Mouse (Mus musculus): ENCODE results near the gene Gnas. TPM values are rescaled to one million over a fixed set of nuclear protein-coding genes. Genes with fewer than 3 reads are reported as not detected.
"Not testable (repeated sequence)": the region's sequence is repeated elsewhere in the genome, so short reads cannot be mapped to it uniquely, and the experiment has no call there.

Gene Gnas
- polyA plus RNA-seq, 1 experiment = 2,178 TPM

DNA sequence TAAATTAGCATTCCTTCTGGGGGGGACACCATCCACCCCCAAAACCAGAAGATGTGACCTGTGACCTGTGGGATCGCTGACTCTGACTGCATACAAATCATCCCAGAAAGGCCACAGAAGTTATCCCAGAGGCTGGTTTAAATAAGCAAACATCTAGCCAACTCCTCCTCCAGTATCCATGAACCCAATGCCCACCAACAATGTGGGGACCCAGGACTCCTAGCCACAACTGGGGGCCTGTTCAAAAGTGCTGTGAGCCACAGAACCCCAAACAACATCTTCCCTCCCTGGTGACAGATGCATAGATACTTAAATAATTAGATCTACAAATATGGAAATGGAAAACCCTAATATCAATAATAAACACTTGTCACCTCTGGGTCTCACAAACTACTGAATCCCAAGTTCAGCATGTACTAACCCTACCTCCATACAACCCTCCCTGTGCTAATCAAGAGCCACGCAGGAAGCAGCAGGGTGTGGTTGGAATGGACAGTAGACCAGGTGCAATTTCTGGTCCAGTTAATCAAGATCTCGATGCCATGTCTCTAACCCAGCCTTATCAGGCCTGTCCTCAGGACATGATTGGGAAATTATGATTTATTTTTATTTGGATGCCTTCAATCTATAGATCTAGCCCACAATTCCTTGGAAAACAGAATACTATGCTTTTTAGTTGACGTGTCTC lies 56.9 kb downstream of the Gnas start:
- TF ChIP-seq CTCF (IDR thresholded peaks at IDR 0.05; ENCODE audit: borderline replicate concordance, extremely low read depth, insufficient read depth, insufficient read length) = no peak
- TF ChIP-seq POLR2A (IDR thresholded peaks at IDR 0.05; ENCODE audit: borderline replicate concordance, extremely low read depth, insufficient read depth, insufficient read length, poor library complexity, severe bottlenecking) = no peak
- no peak for DNase-seq (ENCODE audit: low read depth)

DNA sequence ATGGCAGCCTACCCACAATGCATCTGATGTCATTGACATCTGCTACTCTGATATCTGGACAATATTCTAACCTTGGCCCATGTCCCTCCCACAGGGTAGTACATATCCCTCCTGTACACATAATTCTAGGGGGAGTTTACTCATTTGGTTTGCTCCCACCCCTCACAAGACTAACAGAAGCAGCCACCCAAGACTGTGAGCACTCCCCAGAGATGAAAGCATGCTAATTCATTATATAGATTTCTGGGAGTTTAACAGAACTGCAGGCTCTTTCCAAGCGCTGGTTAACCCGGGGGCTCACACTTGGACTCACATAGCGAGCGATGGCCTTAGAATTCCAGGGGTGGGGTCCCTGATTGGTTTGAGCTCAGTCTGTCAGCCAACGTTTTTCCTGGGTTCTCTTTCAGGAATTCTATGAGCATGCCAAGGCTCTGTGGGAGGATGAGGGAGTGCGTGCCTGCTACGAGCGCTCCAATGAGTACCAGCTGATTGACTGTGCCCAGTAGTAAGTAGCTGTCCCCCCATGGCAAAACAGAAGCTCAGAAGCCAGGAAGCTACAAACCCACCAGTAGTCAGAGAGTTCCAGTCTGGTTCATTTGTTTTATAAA lies 58.8 kb downstream of the Gnas start:
- peak; percentile 53 for DNase-seq (ENCODE audit: low read depth)
- TF ChIP-seq CTCF (IDR thresholded peaks at IDR 0.05; ENCODE audit: borderline replicate concordance, extremely low read depth, insufficient read depth, insufficient read length) = no peak
- no peak for TF ChIP-seq POLR2A (IDR thresholded peaks at IDR 0.05; ENCODE audit: borderline replicate concordance, extremely low read depth, insufficient read depth, insufficient read length, poor library complexity, severe bottlenecking)

- no peak for DNase-seq (ENCODE audit: low read depth)
- TF ChIP-seq CTCF (IDR thresholded peaks at IDR 0.05; ENCODE audit: borderline replicate concordance, extremely low read depth, insufficient read depth, insufficient read length) (no peak), POLR2A (IDR thresholded peaks at IDR 0.05; ENCODE audit: borderline replicate concordance, extremely low read depth, insufficient read depth, insufficient read length, poor library complexity, severe bottlenecking) (no peak)
Measured at GRCm38 (mm10) chr2:174343566-174343965, 59.4 kb downstream of the Gnas start.

DNA sequence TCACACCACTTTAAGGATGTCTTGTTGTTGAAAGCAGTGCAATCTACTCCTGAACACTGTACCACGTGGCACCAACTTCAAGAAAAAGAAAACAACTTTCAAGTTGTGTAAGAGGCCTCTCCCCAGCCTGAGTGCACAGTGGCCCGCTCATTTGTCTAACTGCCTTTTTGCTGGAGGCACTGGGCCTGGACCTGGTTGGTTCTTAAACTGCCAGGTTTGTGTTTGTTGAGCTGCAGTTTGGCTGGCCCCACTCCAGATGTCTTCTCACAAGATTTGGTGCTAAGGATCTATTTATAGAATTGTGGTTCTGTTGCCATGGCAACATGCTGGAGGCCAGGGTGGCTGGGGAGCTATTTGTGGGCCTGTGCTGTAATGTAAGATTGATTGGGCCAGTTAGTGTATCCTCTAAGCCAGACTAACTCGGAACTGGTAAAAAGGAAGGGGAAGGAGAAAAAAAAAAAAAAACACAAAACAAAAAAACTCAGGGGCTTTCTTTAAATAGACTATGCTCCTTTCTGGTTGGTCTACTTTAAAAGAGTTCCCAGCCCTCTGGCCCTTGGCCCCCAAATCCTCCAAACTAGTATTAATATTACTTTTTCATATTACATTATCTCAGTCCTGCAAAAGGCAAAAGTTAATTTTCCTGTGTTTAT lies 60.0 kb downstream of the Gnas start:
- peak; percentile 96 for DNase-seq (ENCODE audit: low read depth)
- TF ChIP-seq CTCF (IDR thresholded peaks at IDR 0.05; ENCODE audit: borderline replicate concordance, extremely low read depth, insufficient read depth, insufficient read length) = no peak
- TF ChIP-seq POLR2A (IDR thresholded peaks at IDR 0.05; ENCODE audit: borderline replicate concordance, extremely low read depth, insufficient read depth, insufficient read length, poor library complexity, severe bottlenecking) = no peak

- no peak for TF ChIP-seq CTCF (IDR thresholded peaks at IDR 0.05; ENCODE audit: borderline replicate concordance, extremely low read depth, insufficient read depth, insufficient read length)
- TF ChIP-seq POLR2A (IDR thresholded peaks at IDR 0.05; ENCODE audit: borderline replicate concordance, extremely low read depth, insufficient read depth, insufficient read length, poor library complexity, severe bottlenecking) = no peak
- DNase-seq (ENCODE audit: low read depth) = no peak
Measured at GRCm38 (mm10) chr2:174344996-174345395, 60.9 kb downstream of the Gnas start.

DNA sequence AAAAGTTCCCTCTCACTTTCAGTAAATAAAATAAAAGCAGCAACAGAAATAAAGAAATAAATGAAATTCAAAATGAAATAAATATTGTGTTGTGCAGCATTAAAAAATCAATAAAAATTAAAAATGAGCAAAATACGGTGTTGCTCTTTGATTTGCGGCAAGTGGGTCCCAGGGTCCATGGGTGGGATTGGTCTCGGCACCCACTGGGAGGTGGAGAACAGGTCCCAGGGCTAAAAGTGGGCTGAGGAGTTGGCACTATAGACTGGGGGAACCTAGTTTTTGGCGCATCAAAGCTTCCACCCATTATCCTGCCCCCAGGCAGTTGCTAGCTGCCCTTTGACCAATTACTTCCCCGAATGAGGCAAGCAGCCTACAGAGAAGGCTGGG lies 62.5 kb downstream of the Gnas start, which contains the start of gene Gm20721:
Gm20721 (minus strand) TSS at position 101 of the 387 bp plus-strand sequence.
- DNase-seq (ENCODE audit: low read depth) = no peak
- no peak for TF ChIP-seq CTCF (IDR thresholded peaks at IDR 0.05; ENCODE audit: borderline replicate concordance, extremely low read depth, insufficient read depth, insufficient read length)
- no peak for TF ChIP-seq POLR2A (IDR thresholded peaks at IDR 0.05; ENCODE audit: borderline replicate concordance, extremely low read depth, insufficient read depth, insufficient read length, poor library complexity, severe bottlenecking)

DNA sequence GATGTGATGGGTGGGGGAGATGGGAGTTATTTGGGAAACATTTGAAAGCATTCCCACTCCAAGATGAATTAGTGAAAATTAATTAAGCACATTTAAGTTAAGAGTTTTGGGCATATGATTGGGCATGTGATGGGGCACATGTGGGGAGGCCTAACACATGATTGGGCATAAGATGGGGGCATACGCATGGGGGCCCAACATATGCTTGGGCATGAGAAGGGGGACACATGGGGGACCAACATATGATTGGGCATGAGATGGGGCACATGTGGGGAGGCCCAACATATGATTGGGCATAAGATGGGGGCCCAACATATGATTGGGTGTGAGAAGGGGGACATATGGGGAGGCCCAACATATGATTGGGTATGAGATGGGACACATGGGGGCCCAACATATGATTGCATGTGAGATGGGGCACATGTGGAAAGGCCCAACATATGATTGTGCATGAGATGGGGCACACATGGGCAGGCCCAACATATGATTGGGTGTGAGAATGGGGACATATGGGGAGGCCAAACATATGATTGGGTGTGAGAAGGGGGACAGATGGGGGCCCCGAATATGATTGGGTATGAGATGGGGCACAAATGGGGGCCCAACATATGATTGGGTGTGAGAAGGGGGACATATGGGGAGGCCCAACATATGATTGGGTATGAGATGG lies 63.0 kb downstream of the Gnas start:
- not testable (repeated sequence) for DNase-seq (ENCODE audit: low read depth)

DNA sequence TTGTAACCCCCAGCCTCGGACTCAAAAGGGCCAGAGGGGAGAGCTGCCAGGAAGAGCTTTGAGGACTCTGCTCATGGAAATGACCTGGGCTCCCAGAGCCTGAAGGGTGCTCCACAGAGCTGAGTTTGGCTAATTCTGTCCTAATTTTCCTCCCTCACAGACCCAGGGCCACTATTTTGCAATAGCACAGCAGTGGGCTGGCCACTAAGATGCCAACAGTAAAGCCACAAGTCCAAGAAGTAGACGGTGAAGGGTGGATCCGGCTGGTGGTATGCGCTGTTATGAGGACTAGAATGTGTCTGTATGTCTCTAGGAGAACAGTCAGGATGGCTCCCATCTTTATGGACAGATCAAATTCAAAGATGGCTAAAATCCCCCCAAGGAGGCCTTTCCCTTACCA lies 74.4 kb downstream of the Gnas start:
- TF ChIP-seq CTCF (IDR thresholded peaks at IDR 0.05; ENCODE audit: borderline replicate concordance, extremely low read depth, insufficient read depth, insufficient read length) (no peak), POLR2A (IDR thresholded peaks at IDR 0.05; ENCODE audit: borderline replicate concordance, extremely low read depth, insufficient read depth, insufficient read length, poor library complexity, severe bottlenecking) (no peak)
- DNase-seq (ENCODE audit: low read depth) = no peak

DNA sequence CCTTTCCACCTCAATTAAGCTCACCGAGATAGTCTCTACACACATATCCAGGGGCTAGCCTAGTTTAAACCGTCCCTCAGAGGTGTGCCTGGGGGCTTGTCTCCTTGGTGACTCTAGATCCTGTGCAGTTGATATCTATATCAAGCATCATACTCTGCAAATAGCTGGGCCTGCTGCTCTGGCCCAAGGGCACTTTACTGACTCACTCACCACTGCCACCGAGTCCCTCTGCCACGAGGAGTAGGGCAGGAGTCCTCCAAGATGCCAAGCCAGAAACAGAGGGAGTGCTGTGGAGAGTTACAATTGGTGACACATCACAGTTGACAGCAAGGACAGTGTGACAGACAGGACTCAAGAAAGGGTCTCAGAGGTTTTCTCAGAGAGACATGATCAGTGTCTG lies 75.5 kb downstream of the Gnas start:
- no peak for DNase-seq (ENCODE audit: low read depth)

DNA sequence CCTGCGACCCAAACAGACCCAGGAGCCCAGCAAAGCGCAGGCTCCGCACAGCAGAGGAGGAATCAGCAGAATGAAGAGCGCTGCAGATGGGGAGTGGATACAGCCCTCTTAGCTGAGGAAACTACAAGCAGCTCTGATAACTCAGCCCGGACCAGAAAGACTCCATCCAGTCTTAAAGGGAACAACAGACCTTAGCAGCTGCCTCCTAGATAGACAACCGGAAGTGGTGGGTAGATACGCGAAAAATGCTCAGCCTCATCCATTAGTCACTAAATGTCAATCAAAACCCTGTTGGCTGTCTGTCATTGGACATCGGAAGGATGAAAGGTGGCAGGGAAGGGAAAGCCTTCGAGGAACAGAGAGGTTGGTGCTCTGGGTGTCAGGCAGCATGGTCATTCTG lies 82.5 kb downstream of the Gnas start:
- DNase-seq (ENCODE audit: low read depth) = no peak
- no peak for TF ChIP-seq CTCF (IDR thresholded peaks at IDR 0.05; ENCODE audit: borderline replicate concordance, extremely low read depth, insufficient read depth, insufficient read length)
- no peak for TF ChIP-seq POLR2A (IDR thresholded peaks at IDR 0.05; ENCODE audit: borderline replicate concordance, extremely low read depth, insufficient read depth, insufficient read length, poor library complexity, severe bottlenecking)

More for the DNA sequence above, 75.5 kb downstream of the Gnas start:
- no peak for TF ChIP-seq POLR2A (IDR thresholded peaks at IDR 0.05; ENCODE audit: borderline replicate concordance, extremely low read depth, insufficient read depth, insufficient read length, poor library complexity, severe bottlenecking)
- TF ChIP-seq CTCF (IDR thresholded peaks at IDR 0.05; ENCODE audit: borderline replicate concordance, extremely low read depth, insufficient read depth, insufficient read length) = no peak

GRCm38 (mm10) chr2:174381021-174381420 lies 96.9 kb downstream of the Gnas start:
- DNase-seq (ENCODE audit: low read depth) = no peak
- TF ChIP-seq POLR2A (IDR thresholded peaks at IDR 0.05; ENCODE audit: borderline replicate concordance, extremely low read depth, insufficient read depth, insufficient read length, poor library complexity, severe bottlenecking) (no peak), CTCF (IDR thresholded peaks at IDR 0.05; ENCODE audit: borderline replicate concordance, extremely low read depth, insufficient read depth, insufficient read length) (no peak)
